Mouse (Mus musculus) hindbrain, embryonic 13.5 days (tissue): Measurements from ENCODE around the gene Ppp2r5b. TPM values are rescaled to one million over a fixed set of nuclear protein-coding genes. Genes with fewer than 3 reads are reported as not detected.

Experiments used
- ATAC-seq: fragments of 200-750 bp; cut with Nextera tagmentation; 2 replicates; pipeline ENCODE4 v1.8.0; 2017; ENCODE audit warnings: moderate TSS enrichment; ENCODE audit not compliant: low FRiP score
- H3K27ac ChIP-seq: fragments of 300-500 bp; sonication (generic); 2 replicates; pipeline ENCODE4 v1.5.1; 2015; ENCODE audit warnings: inconsistent platforms, mild to moderate bottlenecking, moderate library complexity
- H3K27me3 ChIP-seq: fragments of 300-500 bp; sonication (generic); 2 replicates; pipeline ENCODE4 v1.6.1; 2015; ENCODE audit warnings: mild to moderate bottlenecking, inconsistent platforms
- H3K36me3 ChIP-seq: fragments of 300-500 bp; sonication (generic); 2 replicates; pipeline ENCODE4 v1.6.1; 2015; ENCODE audit warnings: mild to moderate bottlenecking, inconsistent platforms
- H3K4me1 ChIP-seq: fragments of 300-500 bp; sonication (generic); replicated peaks from 2 replicates; pipeline ENCODE4 v1.6.1; 2015; ENCODE audit warnings: inconsistent platforms
- H3K4me2 ChIP-seq: fragments of 300-500 bp; sonication (generic); 2 replicates; pipeline ENCODE4 v1.6.1; 2015; ENCODE audit warnings: inconsistent platforms, mild to moderate bottlenecking, moderate library complexity
- H3K4me3 ChIP-seq: fragments of 300-500 bp; sonication (generic); 2 replicates; pipeline ENCODE4 v1.5.1; 2015; ENCODE audit warnings: mild to moderate bottlenecking, inconsistent platforms
- H3K9ac ChIP-seq: fragments of 300-500 bp; sonication (generic); 2 replicates; pipeline ENCODE4 v1.6.1; 2015; ENCODE audit warnings: mild to moderate bottlenecking, inconsistent platforms
- H3K9me3 ChIP-seq: fragments of 300-500 bp; sonication (generic); 2 replicates; pipeline ENCODE4 v1.6.1; 2016; ENCODE audit warnings: inconsistent platforms
- WGBS: fragments of 180-500 bp; shearing (Covaris S2); methylation state at CpG from one replicate; pipeline ENCODE4 v1.1.7; 2015; 5-methylcytosine and 5-hydroxymethylcytosine counted together
- polyA plus RNA-seq: library from polyadenylated mRNA; unstranded; fragments of >200 nt; fragmentation: Nextera tagmentation; extraction: Ambion mirVana; gene quantifications from 2 replicates; pipeline ENCODE4 v1.2.1, GENCODE M21; 2015

Ppp2r5b gene
- 93.8 and 98.3 TPM in 2 replicates for polyA plus RNA-seq

DNA sequence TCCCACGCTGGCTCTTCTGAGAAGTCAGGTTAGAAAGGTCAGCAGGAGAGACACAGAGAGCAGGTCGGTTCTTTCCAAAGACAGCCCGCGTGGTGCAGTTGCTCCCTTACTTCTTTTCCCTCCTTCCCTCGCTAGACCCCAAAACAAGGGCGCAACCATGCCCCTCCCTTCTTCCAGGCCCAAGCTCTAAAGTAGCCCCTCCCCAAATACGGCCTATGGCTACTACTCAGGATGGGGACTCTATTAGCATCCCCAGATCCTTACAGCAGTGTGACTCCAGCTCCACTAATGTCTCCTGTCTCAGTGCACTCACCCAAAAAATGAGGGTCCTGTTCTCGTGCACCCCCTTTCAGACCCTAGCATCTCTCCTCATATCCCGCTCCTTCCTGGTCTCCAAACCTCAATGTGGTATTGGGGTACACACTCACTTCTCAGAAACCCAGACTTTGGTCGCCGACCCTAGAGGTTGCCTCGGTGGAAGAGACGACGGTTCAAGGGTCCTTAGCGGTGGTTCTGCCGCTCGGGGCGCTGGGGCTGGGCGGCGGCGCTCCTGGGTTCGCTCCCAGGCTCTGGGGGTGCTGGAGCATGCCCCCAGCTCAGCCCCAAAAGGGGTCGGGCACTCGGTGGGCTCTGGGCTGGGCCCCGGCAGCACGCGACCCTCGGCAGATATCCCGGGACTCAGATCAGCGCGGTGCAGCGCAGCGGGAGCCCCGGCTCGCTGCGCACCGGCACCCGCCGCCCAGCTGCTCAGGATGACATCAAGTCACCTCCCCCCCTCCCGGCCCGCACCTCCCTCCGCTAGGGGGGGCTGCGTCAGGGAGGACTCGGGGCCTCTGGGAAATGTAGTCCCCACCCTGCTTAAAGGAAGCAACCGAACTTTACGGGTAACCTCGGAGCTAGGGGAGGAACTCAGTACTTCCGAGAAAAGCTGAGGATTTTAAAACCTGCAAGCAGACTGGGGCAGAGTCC is at the start of gene Ppp2r5b:
TSS of gene Ppp2r5b (minus strand) at position 789 of the 969 bp plus-strand sequence.
- peaks cover 40% of the 10 kb centered on the region for H3K36me3 ChIP-seq
- H3K9me3 ChIP-seq, result no peaks in the 10 kb centered on the region
- peak within 1 kb of the TSS; percentile 71 for H3K4me3 ChIP-seq
- WGBS, result 1% methylated on average over 48 of the region's 48 CpGs
- H3K27ac ChIP-seq, result peak within 1 kb of the TSS; percentile 93
- H3K27me3 ChIP-seq, result no peaks in the 10 kb centered on the region
- peak; percentile 96 for ATAC-seq
- H3K4me2 ChIP-seq, result peak within 1 kb of the TSS; percentile 83
- peak within 1 kb of the TSS; percentile 91 for H3K9ac ChIP-seq
- H3K4me1 ChIP-seq, result peaks cover 26% of the 10 kb centered on the region

DNA sequence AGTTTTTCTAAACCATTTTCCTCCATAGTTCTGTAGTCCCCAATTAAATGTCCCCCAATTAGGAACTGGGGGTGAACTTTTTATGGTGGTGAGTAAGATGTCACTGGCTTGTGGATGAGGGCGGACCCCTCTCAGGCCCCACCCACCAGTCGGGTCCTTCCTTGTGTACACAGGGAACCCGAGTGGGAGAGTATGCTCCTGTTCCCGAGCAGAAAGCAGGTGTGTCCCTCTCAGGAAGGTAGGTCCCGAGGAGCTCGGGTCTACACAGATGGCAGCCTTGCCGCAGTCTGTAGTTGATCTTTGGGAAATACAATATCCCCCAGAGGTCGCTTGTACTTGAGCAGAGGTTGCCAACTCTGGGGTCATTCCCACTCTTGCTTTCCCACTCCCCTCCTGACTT is 49.6 kb upstream of the Ppp2r5b start:
- H3K9me3 ChIP-seq, result no peaks in the 10 kb centered on the region
- H3K9ac ChIP-seq, result no peak overlapping the region
- H3K4me2 ChIP-seq, result no peak overlapping the region
- peaks cover 31% of the 10 kb centered on the region for H3K4me1 ChIP-seq
- H3K4me3 ChIP-seq, result no peak overlapping the region
- no peak for ATAC-seq
- H3K27ac ChIP-seq, result no peak overlapping the region
- no peaks in the 10 kb centered on the region for H3K27me3 ChIP-seq
- peaks cover 89% of the 10 kb centered on the region for H3K36me3 ChIP-seq
- 83% methylated on average over 8 of the region's 8 CpGs for WGBS

DNA sequence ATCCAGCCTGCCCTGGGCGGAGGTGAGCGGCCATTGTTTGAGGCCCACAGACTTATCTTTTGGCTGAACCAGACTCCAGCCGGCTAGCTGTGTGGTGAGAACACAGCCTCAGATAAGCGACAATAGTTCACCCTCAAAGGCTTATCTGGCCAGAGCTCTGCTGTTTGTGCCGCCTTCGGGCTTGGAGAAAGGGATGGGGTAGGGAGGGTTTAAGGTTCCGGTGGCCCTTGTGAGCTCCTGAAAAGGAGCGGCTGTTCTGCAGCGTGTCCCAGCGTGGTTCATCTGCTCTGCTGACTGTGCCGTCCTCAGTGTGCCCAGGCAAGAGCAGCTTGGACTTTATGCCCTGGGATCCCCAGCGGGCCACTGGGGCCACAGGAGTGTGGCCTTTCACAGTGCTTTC is 48.8 kb upstream of the Ppp2r5b start:
- WGBS, result 90% methylated on average over 12 of the region's 12 CpGs
- Histone ChIP-seq H3K4me1 (peaks cover 38% of the 10 kb centered on the region), H3K27ac (no peak overlapping the region), H3K9ac (no peak overlapping the region), H3K36me3 (peaks cover 87% of the 10 kb centered on the region), H3K4me2 (no peak overlapping the region), H3K9me3 (no peaks in the 10 kb centered on the region), H3K4me3 (no peak overlapping the region), H3K27me3 (no peaks in the 10 kb centered on the region)
- no peak for ATAC-seq

DNA sequence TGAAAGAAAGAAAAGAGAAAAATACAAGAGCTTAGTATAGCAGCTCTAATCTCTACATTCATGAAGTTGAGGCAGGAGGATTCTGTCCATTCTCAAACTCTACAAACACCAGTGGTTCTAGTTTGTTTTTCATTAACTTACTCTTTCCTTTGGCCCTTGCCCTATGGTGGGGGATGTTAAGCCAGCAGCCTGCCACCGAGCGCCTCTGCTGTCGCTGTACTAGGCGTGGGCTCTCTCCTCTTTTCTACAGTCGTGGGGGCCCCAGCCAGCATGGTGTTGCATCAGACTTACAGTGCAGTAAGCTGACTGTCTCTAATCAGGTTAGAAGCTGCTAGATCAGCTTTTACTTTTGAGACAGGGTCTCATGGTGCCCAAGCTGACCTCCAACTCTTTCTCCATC is 47.3 kb upstream of the Ppp2r5b start:
- no peaks in the 10 kb centered on the region for H3K9me3 ChIP-seq
- H3K27me3 ChIP-seq, result no peaks in the 10 kb centered on the region
- peaks cover 50% of the 10 kb centered on the region for H3K4me1 ChIP-seq
- H3K36me3 ChIP-seq, result peaks cover 79% of the 10 kb centered on the region
- no peak overlapping the region for H3K9ac ChIP-seq
- H3K4me3 ChIP-seq, result no peak overlapping the region
- no peak overlapping the region for H3K27ac ChIP-seq
- 90% methylated on average over 5 of the region's 5 CpGs for WGBS
- H3K4me2 ChIP-seq, result no peak overlapping the region
- ATAC-seq, result no peak

DNA sequence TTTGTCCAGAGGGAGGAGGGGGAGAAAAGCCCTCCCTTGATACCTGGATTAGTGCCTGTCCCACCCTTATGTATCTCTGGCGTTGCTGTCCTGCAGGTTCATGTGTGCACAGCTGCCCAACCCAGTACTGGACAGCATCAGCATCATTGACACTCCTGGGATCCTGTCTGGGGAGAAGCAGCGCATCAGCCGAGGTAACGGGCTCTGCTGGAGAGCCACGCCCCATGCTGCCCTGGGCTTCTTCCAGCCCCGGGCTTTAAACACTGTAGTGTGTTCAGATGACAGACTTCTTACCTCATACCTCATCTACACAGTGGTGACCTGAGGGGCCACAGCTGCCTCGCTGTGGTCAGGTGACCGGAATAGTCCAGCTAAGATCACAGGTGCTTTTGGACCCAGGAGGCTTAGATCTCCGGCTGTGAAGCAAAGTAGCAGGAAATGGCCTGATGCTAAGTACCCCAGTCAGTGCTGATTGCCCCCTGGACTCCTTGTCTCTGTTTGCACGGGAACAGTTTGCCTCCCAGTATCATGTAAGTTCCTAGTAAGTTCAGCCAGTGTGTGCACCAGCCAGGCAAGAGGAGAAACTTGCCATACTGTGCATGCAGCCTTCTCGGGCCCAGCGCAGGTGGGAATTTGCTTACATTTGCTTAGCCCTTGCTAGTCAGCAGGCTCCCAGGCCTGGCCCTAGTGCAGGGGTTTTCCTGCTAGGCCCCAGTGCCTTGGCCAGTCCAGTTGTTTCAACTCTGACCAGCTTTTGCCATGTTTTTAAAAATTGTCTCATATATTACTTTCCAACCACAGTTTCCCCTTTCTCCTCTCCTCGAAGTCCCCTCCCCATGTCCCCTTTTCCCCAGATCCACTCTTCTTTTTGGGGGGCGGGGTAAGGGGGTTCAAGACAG is 45.7 kb upstream of the Ppp2r5b start:
- peaks cover 67% of the 10 kb centered on the region for H3K36me3 ChIP-seq
- no peak overlapping the region for H3K4me3 ChIP-seq
- peaks cover 41% of the 10 kb centered on the region for H3K4me1 ChIP-seq
- H3K27me3 ChIP-seq, result no peaks in the 10 kb centered on the region
- no peak for ATAC-seq
- H3K27ac ChIP-seq, result no peak overlapping the region
- H3K9ac ChIP-seq, result peak overlapping the region; percentile 91; the same call in 1 of the 2 replicates
- no peak overlapping the region for H3K4me2 ChIP-seq
- 87% methylated on average over 14 of the region's 14 CpGs for WGBS
- H3K9me3 ChIP-seq, result no peaks in the 10 kb centered on the region

DNA sequence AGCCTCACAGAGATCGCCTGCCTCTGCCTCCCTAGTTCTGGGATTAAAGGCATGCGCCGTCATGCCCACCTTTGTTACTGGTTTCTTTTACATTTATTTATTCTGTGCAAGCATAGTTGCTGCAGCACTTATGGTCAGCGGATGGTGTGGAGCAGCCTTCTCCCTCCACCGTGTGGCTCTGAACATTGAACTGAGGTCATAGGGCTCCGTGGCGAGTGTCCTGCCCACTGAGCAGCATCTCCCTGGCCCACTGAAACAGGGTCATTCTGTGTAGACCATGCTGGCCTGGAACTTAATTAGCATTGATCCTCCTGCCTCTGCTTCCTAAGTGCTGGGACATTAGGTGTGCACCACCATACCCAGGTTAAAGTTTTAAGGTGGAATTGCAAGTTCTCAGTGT is 44.9 kb upstream of the Ppp2r5b start:
- Histone ChIP-seq H3K4me3 (no peak overlapping the region), H3K9ac (peak overlapping the region; percentile 91), H3K27me3 (no peaks in the 10 kb centered on the region), H3K4me1 (peaks cover 44% of the 10 kb centered on the region), H3K9me3 (no peaks in the 10 kb centered on the region), H3K36me3 (peaks cover 59% of the 10 kb centered on the region), H3K27ac (no peak overlapping the region), H3K4me2 (peak overlapping the region; percentile 6; the same call in 1 of the 2 replicates)
- WGBS, result 92% methylated on average over 7 of the region's 7 CpGs
- ATAC-seq, result no peak

DNA sequence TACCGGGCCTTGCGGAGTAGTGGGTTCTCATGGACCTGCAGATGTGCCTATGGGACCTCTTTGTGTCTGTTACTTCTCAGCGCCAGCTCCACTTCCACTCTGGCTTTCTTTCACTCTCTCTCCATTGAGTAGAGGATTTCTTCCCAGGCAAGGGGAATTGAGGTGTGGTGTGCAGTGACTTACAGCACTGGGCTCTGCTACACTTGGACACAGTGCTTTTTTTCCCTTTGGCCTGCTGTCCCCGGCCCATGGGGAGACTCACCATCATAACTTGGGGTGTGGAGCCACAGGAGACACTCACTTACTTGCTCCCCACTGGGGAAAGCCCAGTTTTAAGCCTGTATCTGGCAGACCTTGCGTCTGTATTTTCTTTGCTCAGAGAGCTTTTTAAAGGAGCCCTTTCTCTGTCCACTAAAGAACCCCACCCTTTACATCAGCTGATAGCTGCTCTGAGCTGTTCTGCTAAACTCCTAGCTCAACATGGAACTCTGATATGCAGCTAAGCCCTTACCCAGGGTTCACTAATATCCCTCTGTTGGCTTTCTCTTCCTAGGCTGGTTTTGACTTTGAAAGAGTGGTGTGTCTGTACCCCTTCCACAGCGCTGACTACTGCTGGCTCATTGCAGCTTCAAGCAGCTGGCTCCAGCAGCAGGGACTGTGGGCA is 43.9 kb upstream of the Ppp2r5b start:
- peak overlapping the region; percentile 90 for H3K4me2 ChIP-seq
- H3K36me3 ChIP-seq, result peaks cover 50% of the 10 kb centered on the region
- H3K4me1 ChIP-seq, result peaks cover 48% of the 10 kb centered on the region
- H3K9ac ChIP-seq, result peak overlapping the region; percentile 91
- no peaks in the 10 kb centered on the region for H3K27me3 ChIP-seq
- ATAC-seq, result no peak
- H3K9me3 ChIP-seq, result no peaks in the 10 kb centered on the region
- H3K27ac ChIP-seq, result no peak overlapping the region
- H3K4me3 ChIP-seq, result peak overlapping the region; percentile 79
- 77% methylated on average over 6 of the region's 6 CpGs for WGBS

DNA sequence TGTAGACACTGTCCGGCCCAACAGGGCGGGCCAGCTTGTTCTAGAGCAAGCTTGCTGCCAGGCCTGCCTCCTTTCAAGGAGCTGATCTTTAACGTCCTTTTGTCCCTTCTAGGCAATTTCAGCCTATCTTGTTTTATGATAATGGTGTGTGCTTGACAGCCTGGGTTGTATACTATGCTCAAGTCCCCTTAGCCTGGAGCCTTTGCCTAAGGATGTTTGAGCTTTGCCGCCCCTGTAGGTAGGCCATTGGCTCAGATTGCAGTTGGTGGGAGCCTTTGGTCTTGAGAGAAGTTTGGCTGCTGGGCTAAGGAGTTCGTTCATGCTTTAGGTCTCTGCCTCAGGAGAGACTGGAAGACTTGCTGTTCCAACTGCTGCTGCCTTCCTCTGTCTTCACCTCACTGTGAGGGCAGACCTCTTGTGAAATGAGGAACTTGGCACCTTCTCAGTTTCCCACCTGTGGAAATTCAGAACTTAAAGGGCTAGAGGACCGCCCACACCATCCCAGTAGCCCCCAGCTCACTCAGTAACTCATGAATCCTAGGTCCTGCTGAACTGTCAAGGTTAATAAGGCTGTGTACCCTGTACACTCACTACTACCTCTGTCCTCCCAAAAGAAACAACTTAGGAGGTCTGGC is 42.9 kb upstream of the Ppp2r5b start:
- H3K4me1 ChIP-seq, result peaks cover 48% of the 10 kb centered on the region
- WGBS, result 48% methylated on average over 6 of the region's 6 CpGs

DNA sequence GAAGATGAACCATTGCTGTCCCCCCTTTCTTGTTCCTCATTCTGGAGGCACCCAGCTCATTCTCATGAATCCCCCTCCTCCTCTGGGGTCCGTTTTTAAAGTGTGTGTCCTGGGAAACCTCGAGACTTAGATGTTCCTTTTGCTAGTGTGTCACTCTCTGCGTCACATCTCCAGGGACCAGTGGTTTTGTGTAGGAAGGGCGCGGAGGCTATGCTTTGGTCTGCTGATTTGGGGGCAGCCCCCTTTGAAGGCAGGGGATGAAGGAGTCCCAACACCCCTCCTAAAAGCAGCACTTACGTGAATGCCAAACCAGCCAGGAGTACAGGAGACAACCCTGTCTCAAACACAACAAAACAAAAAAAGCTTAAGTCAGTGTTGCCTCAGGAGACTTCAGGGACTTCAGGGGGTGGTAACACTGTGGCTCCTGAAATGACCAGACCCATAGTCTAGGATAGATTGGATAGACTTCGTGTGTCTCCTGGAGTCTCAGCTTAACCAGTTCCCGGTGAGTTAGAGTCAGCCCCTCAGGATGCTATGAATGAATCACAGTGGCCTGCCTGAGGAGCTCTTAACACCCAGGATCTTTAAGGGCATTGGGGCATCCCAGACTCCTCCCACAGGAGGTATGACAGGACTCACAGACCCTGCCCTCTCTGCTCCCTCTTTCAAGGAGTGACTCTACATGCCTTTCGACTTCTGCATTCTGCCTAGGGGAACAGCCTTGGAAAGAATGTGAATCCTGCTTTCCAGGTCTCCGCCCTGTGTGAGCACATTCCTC is 42.2 kb upstream of the Ppp2r5b start:
- no peaks in the 10 kb centered on the region for H3K9me3 ChIP-seq
- ATAC-seq, result no peak
- peaks cover 32% of the 10 kb centered on the region for H3K36me3 ChIP-seq
- peaks cover 48% of the 10 kb centered on the region for H3K4me1 ChIP-seq
- peak overlapping the region; percentile 90 for H3K4me2 ChIP-seq
- peak overlapping the region; percentile 79 for H3K4me3 ChIP-seq
- H3K27ac ChIP-seq, result no peak overlapping the region
- no peaks in the 10 kb centered on the region for H3K27me3 ChIP-seq
- WGBS, result 7% methylated on average over 10 of the region's 10 CpGs
- H3K9ac ChIP-seq, result peak overlapping the region; percentile 91

More for the DNA sequence above, 42.9 kb upstream of the Ppp2r5b start:
- Histone ChIP-seq H3K27ac (peak overlapping the region; percentile 15; the same call in 1 of the 2 replicates), H3K27me3 (no peaks in the 10 kb centered on the region), H3K9me3 (no peaks in the 10 kb centered on the region), H3K4me2 (peak overlapping the region; percentile 90), H3K36me3 (peaks cover 39% of the 10 kb centered on the region), H3K4me3 (peak overlapping the region; percentile 79), H3K9ac (peak overlapping the region; percentile 91)
- ATAC-seq, result no peak

DNA sequence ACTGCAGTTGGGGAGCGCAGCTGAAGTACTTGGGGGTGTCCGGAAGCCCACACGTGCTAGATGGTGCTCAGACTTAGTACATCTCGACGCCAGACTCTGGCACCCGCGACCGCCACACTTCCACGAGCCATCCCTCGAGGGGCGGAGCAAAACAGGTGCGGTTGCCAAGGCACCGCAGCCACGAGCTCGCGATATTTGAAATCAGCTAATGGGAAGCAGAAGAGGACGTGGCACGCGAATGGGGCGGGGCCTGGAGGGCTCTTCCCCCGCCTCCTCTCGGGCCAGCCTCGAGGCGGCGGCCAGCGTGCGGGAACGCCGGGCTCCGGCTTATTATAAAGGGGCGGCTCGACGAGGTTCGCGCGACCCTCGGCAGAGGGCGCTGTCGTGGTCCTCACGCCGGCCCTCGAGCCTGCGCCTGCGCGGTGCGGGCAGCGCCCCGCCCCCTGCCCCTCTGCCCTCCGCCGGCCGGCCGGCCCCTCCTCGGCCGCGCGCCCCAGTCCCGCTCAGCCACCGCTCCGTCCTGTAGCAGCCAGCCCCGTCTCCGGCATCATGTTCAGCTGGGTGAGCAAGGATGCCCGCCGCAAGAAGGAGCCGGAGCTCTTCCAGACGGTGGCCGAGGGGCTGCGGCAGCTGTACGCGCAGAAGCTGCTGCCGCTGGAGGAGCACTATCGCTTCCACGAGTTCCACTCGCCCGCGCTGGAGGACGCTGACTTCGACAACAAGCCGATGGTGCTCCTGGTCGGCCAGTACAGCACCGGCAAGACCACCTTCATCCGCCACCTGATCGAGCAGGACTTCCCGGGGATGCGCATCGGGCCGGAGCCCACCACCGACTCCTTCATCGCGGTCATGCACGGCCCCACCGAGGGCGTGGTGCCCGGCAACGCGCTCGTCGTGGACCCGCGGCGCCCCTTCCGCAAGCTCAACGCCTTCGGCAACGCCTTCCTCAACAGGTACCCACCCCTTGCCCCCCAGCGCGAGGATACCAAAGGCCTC is 41.1 kb upstream of the Ppp2r5b start, which contains the start of gene Ehd1:
TSS of gene Ehd1 (plus strand) at position 300 of the 996 bp plus-strand sequence.
- Histone ChIP-seq H3K4me2 (peak within 1 kb of the TSS; percentile 90), H3K4me1 (peaks cover 48% of the 10 kb centered on the region), H3K9me3 (no peaks in the 10 kb centered on the region), H3K27me3 (peaks cover 4% of the 10 kb centered on the region; the same call in 1 of the 2 replicates), H3K36me3 (peaks cover 21% of the 10 kb centered on the region), H3K9ac (peak within 1 kb of the TSS; percentile 91), H3K4me3 (peak within 1 kb of the TSS; percentile 79), H3K27ac (peak within 1 kb of the TSS; percentile 87)
- under 1% methylated on average over 86 of the region's 106 CpGs for WGBS
- peak; percentile 96 for ATAC-seq
